Mouse (Mus musculus): ENCODE data around the gene Ppp1r2.
A peak's percentile ranks its signal among the peaks of the same experiment; 100 is the strongest.

The Ppp1r2 gene

DNA sequence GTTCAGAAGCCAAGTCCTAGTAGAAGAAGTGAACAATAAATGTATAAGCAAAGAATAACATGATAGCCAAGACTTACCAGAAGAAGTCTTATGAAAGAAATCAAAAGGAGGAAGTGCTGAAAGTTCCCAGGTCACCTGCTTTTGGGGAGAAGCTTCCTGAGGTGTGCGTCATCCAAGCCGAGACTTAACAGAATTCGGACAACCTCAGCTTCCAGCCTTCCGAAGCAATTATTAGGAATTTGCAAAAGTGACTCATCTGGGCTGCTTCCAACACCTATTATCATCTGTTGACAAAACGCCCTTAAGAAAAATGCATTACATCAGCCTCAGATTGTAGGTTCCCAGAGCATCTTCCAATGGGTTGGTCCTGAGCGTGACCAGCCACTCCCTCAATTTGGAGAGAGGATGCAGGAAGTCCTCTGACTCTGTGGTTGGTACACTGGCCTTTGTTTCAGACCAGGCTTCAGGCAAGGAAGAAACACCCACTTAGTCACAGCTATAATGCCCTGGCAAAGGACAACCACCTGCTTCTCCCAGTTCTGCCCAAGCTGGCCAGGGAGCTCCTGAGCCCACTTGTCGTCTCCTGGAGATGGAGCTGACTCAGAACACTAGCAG, 15.8 kb upstream of the Ppp1r2 start:
- no peak for DNase-seq (ENCODE audit: low read depth, low spot score)

DNA sequence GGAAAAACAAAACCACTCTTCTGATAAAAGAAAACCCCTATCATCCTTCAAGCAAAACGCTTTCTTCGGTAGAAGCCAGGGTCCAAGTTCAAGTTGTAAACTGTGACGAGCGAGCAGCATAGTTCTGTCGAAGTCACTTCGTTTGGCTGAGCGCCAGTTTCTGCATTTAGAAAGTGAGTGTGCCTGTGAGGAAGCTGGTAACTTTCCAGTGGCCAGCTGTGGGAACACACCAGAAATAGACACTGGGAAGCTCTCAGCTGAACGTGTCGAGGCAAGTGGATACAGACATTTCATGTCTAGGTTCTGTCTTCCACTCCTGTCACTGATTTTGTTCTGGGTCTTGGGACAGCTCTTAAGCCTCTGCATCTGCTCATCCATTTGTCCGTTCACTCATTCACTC, 15.2 kb upstream of the Ppp1r2 start:
- DNase-seq (ENCODE audit: low read depth, low spot score) = no peak

DNA sequence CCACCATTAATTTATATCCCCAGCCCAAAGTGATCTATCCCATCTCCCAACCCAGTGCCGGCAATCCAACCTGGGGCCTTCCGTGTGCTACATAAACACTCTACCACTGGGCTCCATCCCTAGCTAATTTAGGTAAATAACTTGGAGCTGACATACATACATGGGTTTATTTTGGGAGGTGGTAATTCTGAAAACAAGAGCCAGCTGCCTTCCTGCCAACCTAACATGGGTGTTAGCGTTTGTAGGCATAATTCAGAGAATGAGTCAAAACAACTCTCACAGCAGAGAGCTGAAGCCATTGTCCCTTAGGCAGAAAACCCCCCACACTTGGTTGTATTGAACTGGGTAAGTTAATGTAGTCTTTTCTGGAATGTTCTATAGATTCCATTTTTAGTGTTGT, 12.6 kb upstream of the Ppp1r2 start:
- no peak for DNase-seq (ENCODE audit: low read depth, low spot score)

DNA sequence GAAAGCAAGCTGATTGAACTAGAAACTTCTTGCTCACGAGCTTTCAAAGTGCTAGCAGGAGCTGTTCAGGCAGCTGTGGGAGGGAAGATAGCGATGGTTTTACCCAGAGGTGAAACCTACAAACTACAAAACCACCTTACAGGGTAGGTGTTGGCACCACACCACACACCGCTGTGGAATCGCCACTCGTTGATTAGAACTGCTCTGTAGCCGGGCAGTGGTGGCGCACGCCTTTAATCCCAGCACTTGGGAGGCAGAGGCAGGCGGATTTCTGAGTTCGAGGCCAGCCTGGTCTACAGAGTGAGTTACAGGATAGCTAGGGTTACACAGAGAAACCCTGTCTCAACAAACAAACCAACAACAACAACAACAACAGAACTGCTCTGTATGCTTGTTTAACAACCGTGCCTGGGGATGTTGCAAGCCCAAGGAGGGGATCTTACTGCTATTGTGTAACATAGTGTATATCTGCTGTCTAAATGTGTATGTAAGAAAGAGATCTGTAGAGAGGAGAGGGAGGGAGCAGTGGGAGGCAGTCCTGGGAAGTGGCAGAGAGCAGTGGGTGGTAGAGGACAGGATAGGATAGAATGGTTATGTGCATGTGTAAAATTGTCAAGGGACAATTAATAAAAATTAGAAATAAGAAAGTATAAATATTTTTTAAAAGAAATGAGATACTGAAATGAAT, 11.9 kb upstream of the Ppp1r2 start:
- no peak for DNase-seq (ENCODE audit: low read depth, low spot score)

DNA sequence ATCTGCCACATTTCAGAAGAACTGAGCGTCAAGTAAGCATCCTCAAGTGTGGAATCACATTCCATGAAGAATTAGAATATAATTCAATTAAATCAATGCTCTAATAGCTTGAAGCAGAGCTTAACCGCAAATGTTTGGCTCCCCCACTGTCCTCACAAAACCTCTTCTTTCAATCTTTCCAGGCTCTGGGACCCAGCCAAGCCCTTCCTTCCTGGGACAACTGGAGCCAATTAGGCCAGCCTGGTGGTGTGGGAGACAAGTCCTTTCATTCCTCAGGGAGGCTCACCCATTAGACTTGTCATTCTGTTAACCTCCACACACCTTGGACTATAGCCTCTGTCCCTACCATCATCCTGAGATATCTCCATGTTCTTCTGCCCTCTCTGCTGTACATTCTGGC, 6.9 kb upstream of the Ppp1r2 start:
- no peak for DNase-seq (ENCODE audit: low read depth, low spot score)

DNA sequence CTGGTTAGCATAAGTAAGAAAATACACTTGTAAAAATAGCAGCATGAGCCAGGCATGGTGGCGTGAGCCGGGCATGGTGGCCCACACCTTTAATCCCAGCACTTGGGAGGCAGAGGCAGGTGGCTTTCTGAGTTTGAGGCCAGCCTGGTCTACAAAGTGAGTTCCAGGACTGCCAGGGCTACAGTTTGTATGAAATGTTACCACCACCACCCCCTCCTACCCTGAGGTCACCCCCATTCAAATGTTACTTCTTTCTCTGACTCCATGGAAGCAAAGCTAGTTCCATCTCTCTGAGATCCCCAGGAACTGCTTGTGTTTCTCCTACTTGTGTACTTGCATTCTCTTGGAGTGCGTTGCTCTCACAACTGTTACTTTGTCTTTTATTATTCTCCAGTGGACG, 5.1 kb upstream of the Ppp1r2 start:
- DNase-seq (ENCODE audit: low read depth, low spot score) = no peak

DNA sequence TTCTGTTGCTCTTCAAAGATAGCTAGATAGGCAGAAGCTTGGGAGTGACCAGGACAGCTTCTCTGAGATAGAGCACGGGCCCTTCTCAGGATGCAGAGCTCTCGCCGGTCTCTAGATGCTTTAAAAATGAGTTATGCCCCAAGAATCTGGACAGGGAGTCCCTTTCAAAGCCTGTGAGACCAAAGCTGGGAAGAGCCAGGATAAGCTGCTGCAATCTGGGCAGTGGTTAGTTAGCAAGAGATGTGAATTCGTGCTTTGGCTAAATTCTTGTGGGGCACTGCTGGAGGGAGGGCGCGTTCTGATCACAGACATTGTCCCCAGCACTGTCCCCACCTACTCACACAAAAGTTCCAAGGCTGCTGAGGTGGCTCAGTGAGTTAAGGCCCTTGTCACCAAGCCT, 3.5 kb upstream of the Ppp1r2 start:
- no peak for DNase-seq (ENCODE audit: low read depth, low spot score)

DNA sequence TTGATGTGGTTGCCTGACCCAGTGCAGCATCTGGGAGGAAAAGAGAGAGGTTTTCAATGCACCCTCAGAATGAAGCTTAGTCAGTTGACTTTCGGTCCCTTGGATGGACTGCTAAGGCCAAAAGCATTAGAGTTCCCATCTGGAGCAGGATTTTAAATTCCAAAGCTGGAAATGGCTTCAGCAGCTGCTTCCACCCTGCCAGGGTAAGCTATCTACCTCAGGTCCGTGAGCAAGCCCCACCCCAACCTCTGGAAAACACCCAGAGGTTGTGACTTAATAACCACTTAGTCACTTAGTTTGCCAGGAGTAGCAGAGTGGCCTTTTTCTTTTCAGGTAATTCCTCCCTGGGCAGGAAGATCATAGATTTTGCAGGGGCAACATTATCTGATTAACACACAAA, 3.0 kb upstream of the Ppp1r2 start:
- DNase-seq (ENCODE audit: low read depth, low spot score) = no peak

DNA sequence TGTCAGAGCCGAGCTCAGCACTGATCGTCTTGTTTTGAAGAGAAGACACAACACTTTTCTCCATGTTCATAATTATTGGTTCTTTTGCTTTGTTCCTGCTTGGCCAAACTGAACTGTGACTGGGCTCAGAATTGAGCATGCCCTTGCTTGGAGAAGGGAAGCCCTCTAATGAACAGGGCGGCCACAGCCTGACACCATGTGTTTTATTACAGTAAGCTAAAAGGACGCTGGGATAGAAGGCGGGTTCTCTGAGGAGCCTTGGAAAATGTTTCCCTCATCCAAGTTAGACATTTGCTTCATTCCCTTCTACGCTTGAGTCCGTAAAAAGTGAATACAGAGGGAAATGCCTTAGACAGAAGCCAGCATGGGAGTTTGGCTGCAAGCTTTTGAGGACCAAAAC, 1.9 kb upstream of the Ppp1r2 start:
- no peak for DNase-seq (ENCODE audit: low read depth, low spot score)

DNA sequence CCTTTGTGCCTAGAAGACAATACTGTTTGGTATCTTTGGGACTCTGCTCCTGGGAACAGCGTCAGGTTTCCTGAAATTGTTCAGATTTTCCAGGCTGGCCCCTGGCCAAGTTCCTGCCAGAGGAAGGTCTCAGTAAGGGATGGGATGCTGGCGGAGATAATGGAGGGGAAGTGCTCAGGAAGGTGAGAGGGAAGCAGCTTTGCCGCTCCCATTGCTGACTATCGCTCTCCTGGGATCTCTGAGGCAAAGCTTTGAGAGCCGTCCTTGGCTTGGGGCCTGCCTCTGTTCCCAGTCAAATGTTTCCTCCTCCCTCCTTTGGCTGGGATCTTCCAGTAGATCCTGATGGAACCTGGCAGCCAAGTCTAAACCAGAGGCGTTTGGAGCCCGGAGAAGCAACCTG, 1.5 kb upstream of the Ppp1r2 start:
- no peak for DNase-seq (ENCODE audit: low read depth, low spot score)

DNA sequence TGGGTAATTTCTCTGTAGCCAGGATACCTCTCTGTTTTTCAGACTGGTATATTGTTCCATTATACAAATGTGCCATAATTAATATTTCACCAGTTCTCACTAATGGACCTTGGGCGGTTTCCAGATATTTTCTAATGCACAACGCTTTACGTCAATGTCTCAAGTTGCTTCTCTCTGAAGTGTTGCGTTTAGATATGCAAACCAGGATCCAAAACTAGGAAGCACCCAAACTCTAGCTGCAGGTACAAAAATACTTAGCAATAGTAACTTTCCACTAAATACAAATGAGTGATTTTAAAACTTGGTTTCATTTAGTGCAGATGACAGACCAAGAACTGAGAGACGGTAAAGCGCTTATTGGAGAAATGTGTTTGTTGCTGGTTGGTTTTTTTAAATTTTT, 993 bp downstream of the Ppp1r2 start:
- DNase-seq (ENCODE audit: low read depth, low spot score) = peak; percentile 11

DNA sequence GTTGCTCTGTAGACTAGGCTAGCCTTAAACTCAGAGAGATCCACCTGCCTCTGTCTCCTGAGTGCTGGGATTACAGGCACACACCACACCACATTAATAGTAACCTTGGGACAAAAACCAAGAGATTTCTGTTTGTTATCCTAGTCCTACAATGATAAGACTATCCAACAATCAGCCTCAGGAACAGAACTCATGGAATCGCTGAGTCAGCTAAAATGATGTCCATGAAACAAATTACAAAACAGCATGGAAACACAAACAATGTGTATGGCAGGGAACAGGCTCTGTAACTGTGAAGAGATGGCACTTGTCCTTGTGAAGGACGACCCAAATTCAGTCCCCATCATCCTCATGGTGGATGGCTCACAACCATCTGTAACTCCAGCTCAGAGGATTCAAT, 8.4 kb downstream of the Ppp1r2 start:
- no peak for DNase-seq (ENCODE audit: low read depth, low spot score)

DNA sequence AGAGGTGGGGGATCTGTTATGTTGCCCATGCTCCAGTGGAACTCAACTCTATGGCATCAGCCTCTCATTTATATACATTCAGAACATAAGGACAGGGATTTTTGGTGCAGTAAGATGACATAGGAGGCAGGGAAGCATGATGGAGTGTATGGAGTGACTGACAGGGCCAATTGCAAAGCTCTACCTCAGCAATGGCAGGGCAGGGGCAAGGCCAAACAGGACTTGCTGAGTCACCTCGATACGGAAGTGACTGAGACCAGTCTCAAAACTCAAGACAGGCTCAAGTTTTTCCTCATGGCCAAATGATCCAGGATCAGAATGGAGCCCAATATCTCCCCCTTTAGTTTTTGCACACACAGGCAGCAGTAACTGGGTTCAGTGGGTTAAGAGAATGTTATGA, 18.9 kb downstream of the Ppp1r2 start:
- DNase-seq (ENCODE audit: low read depth, low spot score) = no peak

DNA sequence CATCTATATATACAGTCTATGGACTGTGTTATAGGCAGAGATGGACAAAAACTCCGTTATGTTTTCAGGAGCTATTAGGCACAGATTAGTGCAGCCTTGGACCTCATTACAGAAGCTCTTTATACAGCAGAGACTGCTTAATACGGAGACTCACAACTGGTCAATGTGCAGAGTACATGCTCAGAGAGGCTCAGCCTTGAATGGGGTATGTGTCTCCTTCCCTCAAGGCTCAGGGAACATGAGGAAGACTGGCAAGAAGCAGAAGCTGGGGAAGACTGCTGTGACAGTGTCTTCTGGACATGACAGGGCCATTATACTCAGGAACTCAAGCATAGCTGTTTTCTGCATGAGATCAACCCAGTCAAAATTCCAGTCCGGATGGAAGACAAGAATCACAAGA, 19.4 kb downstream of the Ppp1r2 start:
- no peak for DNase-seq (ENCODE audit: low read depth, low spot score)

DNA sequence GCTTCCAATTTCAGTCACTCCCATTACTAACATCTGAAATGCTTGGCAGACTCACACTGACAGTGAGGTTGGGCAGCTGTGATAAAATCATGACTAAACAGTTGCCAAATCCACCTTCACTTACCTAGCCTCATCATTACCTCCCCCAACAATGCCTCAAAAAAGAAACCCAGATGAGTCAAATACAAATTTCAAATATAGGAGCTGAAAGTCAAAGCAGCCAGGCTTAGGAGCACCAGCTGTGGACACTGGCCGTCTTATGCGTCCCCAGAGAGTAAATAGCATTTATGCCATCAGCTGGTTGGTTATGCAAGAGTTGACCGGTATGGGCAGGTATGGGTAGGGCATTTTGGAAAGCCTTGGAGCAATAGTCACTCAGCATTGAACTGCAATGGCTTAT, 25.7 kb downstream of the Ppp1r2 start:
- no peak for DNase-seq (ENCODE audit: low read depth, low spot score)

DNA sequence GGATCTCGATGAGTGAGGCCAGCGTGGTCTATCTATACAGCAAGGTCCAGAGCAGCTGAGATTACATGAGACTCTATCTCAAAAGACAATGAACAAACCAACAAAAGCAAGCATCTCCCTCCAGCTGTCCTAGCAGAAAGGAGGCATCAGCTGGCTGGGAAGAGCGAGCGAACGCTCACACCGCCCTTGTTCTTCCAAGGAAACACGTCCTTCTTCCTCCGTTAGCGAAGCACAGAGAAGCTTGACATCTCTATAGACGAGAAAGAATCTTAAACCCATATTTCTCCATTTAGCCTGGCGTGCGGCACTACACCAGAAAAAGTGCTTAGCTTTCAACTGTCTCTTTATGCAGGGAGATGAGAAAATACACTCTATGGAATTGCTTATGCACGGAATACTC, 26.4 kb downstream of the Ppp1r2 start:
- no peak for DNase-seq (ENCODE audit: low read depth, low spot score)

DNA sequence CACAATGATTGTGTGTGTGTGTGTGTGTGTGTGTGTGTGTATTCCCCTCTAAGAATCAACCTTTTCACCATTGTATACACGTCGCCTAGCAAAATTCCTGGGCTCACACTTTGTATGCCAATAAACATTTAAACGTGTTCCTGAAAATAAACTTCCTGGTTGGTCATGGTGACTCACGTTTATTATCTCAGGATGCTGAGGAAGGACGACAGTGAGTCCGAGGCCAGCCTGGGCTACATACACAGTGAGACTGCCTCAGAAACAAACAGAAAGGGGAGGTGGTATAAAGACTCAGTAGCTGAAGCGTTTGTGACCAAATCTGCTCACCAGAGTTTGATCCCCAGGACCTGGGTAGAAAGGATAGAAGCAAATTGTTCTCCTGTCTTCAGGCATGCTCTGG, 27.6 kb downstream of the Ppp1r2 start:
- DNase-seq (ENCODE audit: low read depth, low spot score) = no peak

DNA sequence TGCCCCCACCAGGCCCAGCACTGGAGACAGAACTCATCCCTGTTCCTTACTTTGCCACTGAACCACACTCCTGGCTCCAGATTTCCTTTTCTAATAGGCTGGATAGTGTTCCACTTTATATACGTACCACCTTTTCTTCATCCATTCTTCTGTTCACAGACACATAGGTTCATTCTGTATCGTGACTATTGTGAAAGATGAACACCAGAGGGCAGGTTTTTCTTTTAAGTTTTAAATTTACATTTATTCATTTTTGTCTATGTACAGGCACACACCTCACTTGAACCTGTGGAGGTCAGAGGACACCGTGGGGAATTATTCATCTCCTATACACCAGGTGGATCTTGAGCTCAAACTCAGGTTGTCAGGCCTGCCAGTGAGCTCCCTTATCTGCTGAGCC, 31.0 kb downstream of the Ppp1r2 start:
- no peak for DNase-seq (ENCODE audit: low read depth, low spot score)

DNA sequence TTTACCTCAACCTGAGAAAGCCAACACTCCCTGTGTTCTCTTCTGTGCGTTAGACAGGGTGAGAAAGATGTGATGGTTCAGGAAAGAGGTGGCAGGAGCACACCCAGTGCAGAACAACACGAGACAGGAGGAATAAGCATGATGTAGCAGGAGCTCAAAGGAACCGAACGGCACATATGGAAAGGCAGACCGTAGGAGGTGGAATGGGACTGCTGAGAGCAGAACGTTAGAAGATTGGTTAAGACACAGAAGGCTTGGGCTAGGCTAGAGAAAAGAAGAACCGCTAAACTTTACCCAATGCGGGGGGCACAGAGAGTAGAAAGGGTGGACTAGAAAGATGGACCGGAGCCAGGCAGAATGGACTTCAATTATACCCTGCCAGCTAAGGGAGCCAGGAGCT, 33.6 kb downstream of the Ppp1r2 start:
- no peak for DNase-seq (ENCODE audit: low read depth, low spot score)

DNA sequence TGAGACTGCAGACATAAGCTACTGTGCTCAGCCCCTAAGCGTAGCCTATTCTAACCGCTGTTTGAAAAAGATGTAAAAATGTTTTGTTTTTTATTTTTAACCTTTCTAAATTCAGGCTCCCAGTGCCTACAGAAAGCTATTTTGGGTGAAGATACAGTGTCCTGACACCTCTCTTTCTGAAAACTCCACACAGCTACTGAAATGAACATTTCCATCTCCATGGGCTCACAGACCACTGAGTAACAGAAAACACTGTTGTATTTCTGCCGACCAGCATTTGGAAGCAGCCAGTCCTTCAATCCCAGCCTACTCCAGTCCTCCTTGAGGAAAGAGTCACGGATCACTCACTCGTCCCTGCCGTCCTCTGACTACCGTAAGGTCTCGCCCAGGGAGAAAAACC, 34.5 kb downstream of the Ppp1r2 start:
- no peak for DNase-seq (ENCODE audit: low read depth, low spot score)

DNA sequence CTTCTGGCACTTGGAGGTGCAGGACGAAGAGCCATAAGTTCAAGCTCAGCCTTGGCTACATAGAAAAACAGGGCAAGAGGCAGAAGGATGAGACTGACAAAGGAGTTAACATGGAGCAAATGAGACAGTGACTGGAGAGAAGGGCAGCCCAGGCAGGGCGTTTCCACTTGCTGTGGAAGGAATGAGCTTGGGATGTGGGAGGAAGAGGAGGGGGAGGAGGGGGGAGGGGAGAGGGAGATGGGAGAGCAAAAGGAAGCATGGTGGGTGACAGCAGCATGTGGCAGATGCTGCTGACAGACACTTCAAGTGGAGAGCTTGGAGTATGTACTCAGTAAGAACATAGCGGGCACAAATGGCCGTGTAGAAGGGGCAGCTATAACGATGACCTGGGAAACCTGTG, 36.8 kb downstream of the Ppp1r2 start:
- no peak for DNase-seq (ENCODE audit: low read depth, low spot score)

DNA sequence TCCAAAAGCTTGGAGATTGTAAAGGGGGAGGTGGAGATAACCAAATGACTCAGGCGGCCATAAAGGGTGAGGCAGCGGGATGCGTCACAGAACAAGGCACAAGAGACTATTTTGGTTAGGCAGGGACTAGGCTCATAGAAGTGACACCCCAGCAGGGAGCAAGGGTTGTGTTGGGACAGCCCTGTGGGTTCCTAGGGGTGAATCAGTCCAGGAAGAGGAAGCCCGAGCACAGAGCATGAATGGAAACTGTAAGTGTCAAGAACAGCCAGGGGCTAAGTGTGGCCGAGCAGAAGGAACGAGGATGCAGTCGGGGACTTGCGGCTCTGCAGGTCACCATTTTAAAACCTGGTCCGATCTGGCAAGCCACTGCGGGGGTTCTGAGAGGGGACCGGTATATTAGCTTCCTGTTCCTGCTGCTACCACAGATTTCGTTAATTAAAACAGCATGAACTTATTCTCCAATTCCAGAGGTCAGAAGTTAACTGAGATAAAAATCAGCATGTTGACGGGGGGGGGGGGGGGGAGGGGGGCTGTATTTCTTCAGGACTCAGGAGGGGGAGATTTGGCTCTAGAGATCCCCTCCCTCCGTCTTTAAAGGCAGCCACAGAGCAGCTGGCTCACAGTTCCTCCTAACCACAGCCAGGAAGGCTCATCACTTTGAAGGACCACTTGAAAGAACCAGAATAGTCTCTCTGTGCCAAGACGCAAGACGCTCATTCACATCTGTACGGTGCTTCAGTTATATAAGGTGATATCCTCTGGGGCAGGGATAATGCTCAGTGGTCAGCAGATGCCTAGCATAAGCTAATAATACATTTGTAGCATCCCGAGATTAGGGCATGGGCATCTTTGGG, 39.4 kb downstream of the Ppp1r2 start:
- DNase-seq (ENCODE audit: low read depth, low spot score) = no peak

Data from c-Kit-negative CD71-positive TER-119-positive erythroid progenitor cells, embryonic 14.5 days (primary cell).